Mouse (Mus musculus) neutrophil, adult 59 days (primary cell): ENCODE measurements around the gene Fam90a1a. TPM values are rescaled to one million over a fixed set of nuclear protein-coding genes. Genes with fewer than 3 reads are reported as not detected.

Source experiments
- total RNA-seq, 2 experiments: library from RNA; stranded (reverse); gene quantifications; 1 replicate in 1 of 2; 2 replicates in 1 of 2; pipeline ENCODE4 v1.2.4; 2023

The Fam90a1a gene
- not detected for total RNA-seq

GRCm38 (mm10) chr8:21958414-21958813, at the start of gene Fam90a1a:
TSS of gene Fam90a1a (plus strand) at chr8:21958714.

GRCm38 (mm10) chr8:21932610-21933009, 25.9 kb upstream of the Fam90a1a start, which contains the start of gene Defb15:
TSS of gene Defb15 (minus strand) at chr8:21932710.

GRCm38 (mm10) chr8:21938052-21938451, 20.5 kb upstream of the Fam90a1a start, which contains the start of gene Defb35:
TSS of gene Defb35 (plus strand) at chr8:21938352.

GRCm38 (mm10) chr8:21946462-21946861, 12.1 kb upstream of the Fam90a1a start, which contains the start of gene Defb13:
TSS of gene Defb13 (plus strand) at chr8:21946762.

GRCm38 (mm10) chr8:21969475-21969874, 11.0 kb downstream of the Fam90a1a start, which contains the start of gene Ccdc70:
TSS of gene Ccdc70 (plus strand) at chr8:21969775.

Other genes with a start within 250 kb of the Fam90a1a start
- not detected for gene Defa24, start 224.2 kb upstream of the Fam90a1a start, total RNA-seq
- gene Defb50, start 135.2 kb upstream of the Fam90a1a start, total RNA-seq, result not detected
- not detected for gene Defb2, start 118.8 kb upstream of the Fam90a1a start, total RNA-seq
- gene Defb10, start 99.8 kb upstream of the Fam90a1a start, total RNA-seq, result not detected
- not detected for gene Defb9, start 73.3 kb upstream of the Fam90a1a start, total RNA-seq
- not detected for gene Defb11, start 52.3 kb upstream of the Fam90a1a start, total RNA-seq
- gene Defb15, start 26.0 kb upstream of the Fam90a1a start, total RNA-seq, result not detected
- not detected for gene Defb35, start 20.4 kb upstream of the Fam90a1a start, total RNA-seq
- not detected for gene Defb13, start 12.0 kb upstream of the Fam90a1a start, total RNA-seq
- gene Ccdc70, start 11.1 kb downstream of the Fam90a1a start, total RNA-seq, result not detected
- gene Atp7b, start 101.6 kb downstream of the Fam90a1a start, total RNA-seq, result 1 to 10 TPM; 1.1 to 3.2 TPM
- gene Alg11, start 102.0 kb downstream of the Fam90a1a start, total RNA-seq, result 1 to 10 TPM; 6.8 to 7.3 TPM
- gene Nek5, start 166.3 kb downstream of the Fam90a1a start, total RNA-seq, result not detected
- gene Nek3, start 207.7 kb downstream of the Fam90a1a start, total RNA-seq, result 1 to 10 TPM; 1.0 to 1.3 TPM
- gene Ckap2, start 227.1 kb downstream of the Fam90a1a start, total RNA-seq, result 10 to 100 TPM; 16.8 to 18.5 TPM
- gene Vps36, start 234.1 kb downstream of the Fam90a1a start, total RNA-seq, result 10 to 100 TPM; 24.2 to 25.9 TPM